Mouse (Mus musculus): ENCODE results near the gene Tprn. TPM values are rescaled to one million over a fixed set of nuclear protein-coding genes. Genes with fewer than 3 reads are reported as not detected.
A peak's percentile ranks its signal among the peaks of the same experiment; 100 is the strongest.

Tprn gene
- total RNA-seq, 2 experiments from 2014 or later: 4.8 to 6.3 TPM

GRCm38 (mm10) chr2:25290816-25291130, 28.4 kb downstream of the Tprn start:
- DNase-seq (ENCODE audit: low spot score in 2 of 2): no peak

- no peak for DNase-seq (ENCODE audit: low spot score in 2 of 2)
These were observed 29.0 kb downstream of the Tprn start for GRCm38 (mm10) chr2:25291184-25292053.

- DNase-seq (ENCODE audit: low spot score in 2 of 2): no peak
These were observed 29.7 kb downstream of the Tprn start for GRCm38 (mm10) chr2:25292054-25292544.

GRCm38 (mm10) chr2:25292856-25293255, 30.4 kb downstream of the Tprn start:
- DNase-seq (ENCODE audit: low spot score in 2 of 2): peak; percentile 72 to 80

GRCm38 (mm10) chr2:25293706-25294105, 31.3 kb downstream of the Tprn start:
- no peak for DNase-seq (ENCODE audit: low spot score in 2 of 2)

- DNase-seq (ENCODE audit: low spot score in 2 of 2): no peak
These were observed 34.7 kb downstream of the Tprn start for GRCm38 (mm10) chr2:25297093-25297492.

- no peak for DNase-seq (ENCODE audit: low spot score in 2 of 2)
These were observed 35.6 kb downstream of the Tprn start for GRCm38 (mm10) chr2:25298046-25298445.

GRCm38 (mm10) chr2:25303452-25303851, 41.0 kb downstream of the Tprn start:
- no peak for DNase-seq (ENCODE audit: low spot score in 2 of 2)

GRCm38 (mm10) chr2:25303931-25304656, 41.7 kb downstream of the Tprn start:
- DNase-seq (ENCODE audit: low spot score in 2 of 2): no peak

- no peak for DNase-seq (ENCODE audit: low spot score in 2 of 2)
These were observed 42.5 kb downstream of the Tprn start for GRCm38 (mm10) chr2:25304657-25305541.

GRCm38 (mm10) chr2:25305587-25306359, 43.4 kb downstream of the Tprn start:
- no peak for DNase-seq (ENCODE audit: low spot score in 2 of 2)

- DNase-seq (ENCODE audit: low spot score in 2 of 2): no peak
These were observed 47.8 kb downstream of the Tprn start for GRCm38 (mm10) chr2:25310180-25310579.

- DNase-seq (ENCODE audit: low spot score in 2 of 2): no peak
These were observed 48.6 kb downstream of the Tprn start for GRCm38 (mm10) chr2:25310969-25311368.

GRCm38 (mm10) chr2:25311491-25311891, 49.1 kb downstream of the Tprn start:
- DNase-seq (ENCODE audit: low spot score in 2 of 2): no peak

- DNase-seq (ENCODE audit: low spot score in 2 of 2): no peak
These were observed 55.9 kb downstream of the Tprn start for GRCm38 (mm10) chr2:25318119-25318966.

GRCm38 (mm10) chr2:25318971-25319773, 56.8 kb downstream of the Tprn start, which contains the start of gene Grin1:
Grin1 (minus strand) TSS chr2:25319187.
- peak; percentile 47 to 78 for DNase-seq (ENCODE audit: low spot score in 2 of 2)

Data from gastrocnemius, postnatal 4 days (tissue).